Mouse (Mus musculus) small intestine, adult 2 months (tissue): Measurements from ENCODE around the gene Slc16a2. TPM values are rescaled to one million over a fixed set of nuclear protein-coding genes. Genes with fewer than 3 reads are reported as not detected.
"Not testable (repeated sequence)": the region's sequence is repeated elsewhere in the genome, so short reads cannot be mapped to it uniquely, and the experiment has no call there.

ENCODE experiments used
- H3K27ac ChIP-seq: fragments of 200-500 bp; 2 replicates; pipeline ENCODE4 v1.5.1; 2012; ENCODE audit warnings: low read depth, low read length, control low read depth, inconsistent platforms; ENCODE audit not compliant: insufficient read depth
- H3K27me3 ChIP-seq: fragments of 200-500 bp; 2 replicates; pipeline ENCODE4 v1.6.1; 2012; ENCODE audit warnings: mild to moderate bottlenecking, moderate library complexity, low read length, inconsistent platforms; ENCODE audit not compliant: control insufficient read depth, insufficient read depth
- H3K36me3 ChIP-seq: fragments of 200-500 bp; 2 replicates; pipeline ENCODE4 v1.6.1; 2012; ENCODE audit warnings: mild to moderate bottlenecking, low read length, control low read depth, inconsistent platforms; ENCODE audit not compliant: control insufficient read depth, insufficient read depth
- H3K4me1 ChIP-seq: fragments of 200-500 bp; 2 replicates; pipeline ENCODE4 v1.6.1; 2012; ENCODE audit warnings: low read length, inconsistent platforms, mixed read lengths; ENCODE audit not compliant: control insufficient read depth, insufficient read depth, insufficient read length
- H3K4me3 ChIP-seq: fragments of 200-500 bp; 2 replicates; pipeline ENCODE4 v1.5.1; 2012; ENCODE audit warnings: low read depth, mild to moderate bottlenecking, control low read depth, inconsistent platforms, low read length, moderate library complexity
- CTCF ChIP-seq: fragments of 200-500 bp; IDR thresholded peaks from 2 replicates; pipeline ENCODE4 v1.5.1; 2012; ENCODE audit warnings: low read depth, mild to moderate bottlenecking, control low read depth, inconsistent platforms, low read length, moderate library complexity, mixed read lengths; ENCODE audit not compliant: insufficient replicate concordance, insufficient read length; ENCODE audit errors: extremely low read depth
- POLR2A ChIP-seq: fragments of 200-500 bp; IDR thresholded peaks from 2 replicates; pipeline ENCODE4 v1.6.1; 2012; ENCODE audit warnings: low read depth, mild to moderate bottlenecking, control low read depth, inconsistent platforms, low read length, moderate library complexity
- WGBS: fragments of 180-500 bp; shearing (Covaris S2); methylation state at CpG from one replicate; pipeline ENCODE4 v1.1.7; 2018; 5-methylcytosine and 5-hydroxymethylcytosine counted together
- polyA plus RNA-seq: library from polyadenylated mRNA; depleted of rRNA; stranded (reverse); fragments of >200 nt; gene quantifications from 2 replicates; pipeline ENCODE4 v1.2.3, GENCODE M21; 2012; rRNA removed

The Slc16a2 gene
- polyA plus RNA-seq, 1 experiment = 1.9 TPM

GRCm38 (mm10) chrX:103688551-103688950 is 133.2 kb downstream of the Slc16a2 start:
- TF ChIP-seq POLR2A (no peak), CTCF (no peak)
- Histone ChIP-seq H3K27ac (no peak overlapping the region), H3K27me3 (no peaks in the 10 kb centered on the region), H3K4me1 (no peaks in the 10 kb centered on the region; the same call in 1 of the 2 replicates), H3K4me3 (no peak overlapping the region), H3K36me3 (no peaks in the 10 kb centered on the region)
- 91% methylated on average over 2 of the region's 2 CpGs for WGBS

DNA sequence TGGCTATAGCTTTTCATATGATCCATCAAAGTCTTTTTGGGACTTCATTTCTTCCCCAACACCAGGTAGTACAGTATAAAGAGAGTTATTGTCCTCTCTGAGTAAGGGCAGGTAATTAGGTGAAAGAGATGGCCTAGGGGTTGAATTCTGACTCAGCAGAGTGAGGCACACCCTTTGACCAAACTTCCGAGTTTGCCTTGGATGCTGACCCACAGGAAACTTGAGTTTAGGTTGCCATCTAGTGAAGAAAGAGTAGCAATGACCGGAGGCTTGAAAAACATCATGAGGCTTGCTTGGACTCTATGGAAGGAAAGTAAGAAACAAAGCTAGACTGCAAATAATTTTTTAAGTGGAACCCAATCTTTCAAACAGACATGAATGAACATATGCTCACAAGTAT is 147.1 kb downstream of the Slc16a2 start:
- no peak for TF ChIP-seq POLR2A
- TF ChIP-seq CTCF = no peak
- no peak overlapping the region for H3K4me3 ChIP-seq
- 22% methylated on average over 2 of the region's 2 CpGs for WGBS
- H3K36me3 ChIP-seq = no peaks in the 10 kb centered on the region
- H3K4me1 ChIP-seq = no peaks in the 10 kb centered on the region
- H3K27ac ChIP-seq = no peak overlapping the region
- no peaks in the 10 kb centered on the region for H3K27me3 ChIP-seq

GRCm38 (mm10) chrX:103673761-103674160 is 148.0 kb downstream of the Slc16a2 start:
- Histone ChIP-seq H3K27me3 (no peaks in the 10 kb centered on the region), H3K27ac (no peak overlapping the region), H3K36me3 (no peaks in the 10 kb centered on the region), H3K4me3 (no peak overlapping the region), H3K4me1 (no peaks in the 10 kb centered on the region)
- no peak for TF ChIP-seq POLR2A
- TF ChIP-seq CTCF = no peak
- WGBS = 86% methylated on average over 3 of the region's 3 CpGs

DNA sequence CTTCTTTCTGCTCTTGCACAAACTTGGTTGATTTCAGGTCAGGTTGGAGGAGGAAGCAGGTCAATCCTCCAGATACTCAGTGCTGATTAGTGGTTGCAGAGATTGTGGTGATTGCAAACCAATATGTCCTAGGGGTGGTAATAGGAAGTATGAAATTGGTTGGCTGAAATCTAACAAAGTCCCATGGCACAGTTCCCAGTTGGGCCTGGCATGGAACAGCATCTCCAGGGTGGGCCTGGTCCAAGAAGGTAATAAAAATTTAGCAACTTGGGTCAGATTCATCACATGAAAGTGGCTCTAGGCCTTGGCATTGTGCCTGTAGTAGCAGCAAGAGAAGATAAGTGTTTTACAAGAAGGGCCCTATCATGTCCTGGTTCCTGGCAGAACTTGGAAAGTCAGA is 151.5 kb downstream of the Slc16a2 start:
- Histone ChIP-seq H3K27me3 (no peaks in the 10 kb centered on the region), H3K4me3 (no peak overlapping the region), H3K27ac (no peak overlapping the region), H3K4me1 (no peaks in the 10 kb centered on the region), H3K36me3 (no peaks in the 10 kb centered on the region)
- TF ChIP-seq POLR2A (no peak), CTCF (no peak)

DNA sequence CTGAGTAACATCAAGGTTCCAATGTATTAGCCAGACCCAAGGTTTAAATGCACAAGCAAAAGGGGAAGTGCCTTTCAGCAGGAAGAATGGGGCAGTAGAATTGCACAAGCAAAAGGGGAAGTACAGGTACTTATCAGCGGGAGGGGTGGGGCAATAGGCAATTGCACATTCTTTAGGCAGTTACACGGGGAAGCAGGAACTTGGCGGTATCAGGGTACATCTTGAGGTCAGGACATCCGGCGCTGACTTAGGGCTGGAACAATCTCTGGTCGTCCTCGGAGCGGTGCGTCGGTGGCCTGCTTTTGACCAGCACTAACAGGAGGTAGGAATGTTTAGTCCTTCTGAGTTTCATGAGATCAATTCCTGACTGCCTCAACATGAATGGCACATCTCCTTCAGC is 157.3 kb downstream of the Slc16a2 start:
- WGBS = 82% methylated on average over 10 of the region's 10 CpGs
- not testable (repeated sequence) for H3K4me3 ChIP-seq, H3K27me3 ChIP-seq, H3K27ac ChIP-seq, H3K4me1 ChIP-seq, H3K36me3 ChIP-seq

DNA sequence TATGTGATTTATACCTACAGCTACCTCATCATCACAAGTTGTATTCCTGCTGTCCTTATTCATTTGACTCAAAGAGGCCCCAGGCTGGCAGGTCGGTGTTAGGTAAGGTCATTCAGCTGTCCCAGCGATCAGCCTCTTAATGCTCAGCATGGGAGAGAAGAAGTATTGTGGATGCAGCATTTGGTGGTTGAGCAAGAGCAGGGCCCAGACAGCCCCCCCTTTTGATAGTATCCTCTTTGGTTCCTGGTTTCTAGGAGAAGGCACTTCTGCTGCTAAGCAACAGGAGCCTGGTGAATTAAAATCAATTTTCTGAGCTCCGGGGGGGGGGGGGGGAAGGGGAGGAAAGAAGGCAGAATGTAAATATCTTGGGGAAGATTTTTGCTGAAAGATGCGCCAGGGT is 162.8 kb downstream of the Slc16a2 start:
- H3K36me3 ChIP-seq = no peaks in the 10 kb centered on the region
- no peak for TF ChIP-seq CTCF
- no peak for TF ChIP-seq POLR2A
- 68% methylated on average over 4 of the region's 4 CpGs for WGBS
- no peak overlapping the region for H3K4me3 ChIP-seq
- no peaks in the 10 kb centered on the region for H3K4me1 ChIP-seq
- H3K27ac ChIP-seq = no peak overlapping the region
- H3K27me3 ChIP-seq = no peaks in the 10 kb centered on the region

DNA sequence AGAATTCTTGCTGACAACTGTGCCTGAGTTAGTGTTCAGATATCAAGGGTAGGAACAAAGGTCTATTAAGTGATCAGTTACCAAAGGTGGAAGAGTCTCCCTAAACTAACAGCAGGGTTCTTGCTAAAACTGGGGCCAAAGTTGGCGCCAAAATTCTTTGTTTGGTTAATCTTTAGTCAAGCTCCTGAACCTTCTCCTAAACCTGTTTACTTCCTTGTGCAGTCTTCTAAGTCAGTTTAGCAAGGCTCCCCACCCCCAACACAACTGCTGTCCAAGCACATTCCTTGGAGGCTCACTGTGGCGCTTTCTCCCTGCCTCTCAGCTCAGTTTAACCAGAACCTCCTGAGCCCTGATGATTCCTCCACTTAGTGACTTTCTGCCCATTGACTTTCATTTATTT is 168.8 kb downstream of the Slc16a2 start:
- no peaks in the 10 kb centered on the region for H3K27me3 ChIP-seq
- TF ChIP-seq POLR2A (no peak), CTCF (no peak)
- H3K36me3 ChIP-seq = no peaks in the 10 kb centered on the region
- peak overlapping the region; percentile 75 for H3K27ac ChIP-seq
- no peak overlapping the region for H3K4me3 ChIP-seq
- 29% methylated on average over 2 of the region's 2 CpGs for whole genome bisulfite sequencing
- no peaks in the 10 kb centered on the region for H3K4me1 ChIP-seq

DNA sequence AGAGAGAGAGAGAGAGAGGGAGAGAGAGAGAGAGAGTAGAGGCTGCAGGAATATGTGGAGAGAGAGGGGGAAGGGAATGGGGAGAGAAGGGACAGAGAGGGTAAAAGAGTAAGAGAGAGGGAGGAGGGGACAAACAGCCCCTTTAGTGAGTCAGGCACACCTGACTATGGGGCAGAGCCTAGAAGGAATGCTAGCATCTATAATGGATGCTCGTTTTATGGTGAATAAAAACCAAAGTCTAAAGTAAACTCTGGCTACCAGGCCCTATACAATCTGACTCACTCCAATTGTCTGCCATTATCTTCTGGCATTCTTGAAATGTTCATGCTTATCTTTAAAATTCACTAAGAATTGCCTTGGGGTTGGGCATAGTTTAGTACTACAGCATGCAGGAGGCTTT is 169.7 kb downstream of the Slc16a2 start:
- no peaks in the 10 kb centered on the region for H3K4me1 ChIP-seq
- no peaks in the 10 kb centered on the region for H3K27me3 ChIP-seq
- TF ChIP-seq POLR2A (no peak), CTCF (no peak)
- no peaks in the 10 kb centered on the region for H3K36me3 ChIP-seq
- no peak overlapping the region for H3K4me3 ChIP-seq
- H3K27ac ChIP-seq = no peak overlapping the region
- 18% methylated on average over 1 of the region's 1 CpGs for WGBS

Other genes with a start within 250 kb of the Slc16a2 start
- gene Zcchc13, start 191.4 kb downstream of the Slc16a2 start, polyA plus RNA-seq = not detected in 2 replicates
- 0.43 and 1.4 TPM in 2 replicates for gene Rlim, start 159.3 kb upstream of the Slc16a2 start, polyA plus RNA-seq